In the genomic region with DNA sequence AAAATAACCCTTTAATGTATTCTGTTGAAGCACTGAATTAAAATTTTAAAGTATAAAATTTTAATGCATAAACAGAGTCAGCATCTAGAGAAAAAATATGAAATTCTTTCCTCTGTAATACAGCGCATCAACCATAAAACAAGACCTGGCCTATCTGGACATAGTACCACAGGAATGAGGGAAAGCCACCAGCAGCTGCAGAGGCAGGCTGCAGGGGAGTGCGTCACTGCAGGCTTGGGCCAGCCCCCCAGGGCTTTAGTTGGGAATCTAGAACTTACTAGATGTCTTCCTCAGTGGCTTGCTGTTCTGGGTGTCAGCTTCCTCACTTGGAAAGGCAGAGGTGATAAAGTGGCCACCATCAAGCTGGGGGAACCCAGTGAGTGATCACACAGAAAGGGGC, we compare ENCODE assay signal across 31 mouse cellular contexts.
"Had no signal": no experiment of that assay in that cellular context is flagged by ENCODE, and none has a peak within 500 bp of the region (broad histone marks: within the 10 kb centered on the region; RNA-seq: fewer than 3 reads in every experiment).

No protein-coding gene starts in this region.

- H3K4me3 ChIP-seq: limb, embryonic 10.5 days; limb, embryonic 12.5 days; limb, embryonic 13.5 days; limb, embryonic 15.5 days; liver, embryonic 12.5 days; liver, embryonic 13.5 days; liver, embryonic 15.5 days; lung, embryonic 15.5 days; megakaryocyte, embryonic 14.5 days; midbrain, embryonic 10.5 days; midbrain, embryonic 12.5 days; midbrain, embryonic 13.5 days; midbrain, embryonic 15.5 days; neural tube, embryonic 12.5 days had no signal

- H3K36me3 ChIP-seq: limb, embryonic 10.5 days; limb, embryonic 12.5 days; limb, embryonic 13.5 days; limb, embryonic 15.5 days; liver, embryonic 12.5 days; liver, embryonic 13.5 days; liver, embryonic 15.5 days; lung, embryonic 15.5 days; midbrain, embryonic 10.5 days; midbrain, embryonic 12.5 days; midbrain, embryonic 13.5 days; midbrain, embryonic 15.5 days; neural tube, embryonic 12.5 days had no signal

- ATAC-seq: liver, embryonic 12.5 days; liver, postnatal 0 days; lung, postnatal 0 days; midbrain, embryonic 13.5 days; midbrain, embryonic 15.5 days; midbrain, embryonic 16.5 days had no signal

- H3K9ac ChIP-seq: limb, embryonic 12.5 days; limb, embryonic 13.5 days; limb, embryonic 15.5 days; liver, embryonic 12.5 days; liver, embryonic 13.5 days; liver, embryonic 14.5 days; liver, embryonic 15.5 days; liver, postnatal 0 days; lung, embryonic 14.5 days; lung, embryonic 15.5 days; midbrain, embryonic 12.5 days; midbrain, embryonic 13.5 days; midbrain, embryonic 15.5 days; neural tube, embryonic 12.5 days had no signal

- H3K27ac ChIP-seq: limb, embryonic 10.5 days; limb, embryonic 12.5 days; limb, embryonic 13.5 days; limb, embryonic 15.5 days; liver, embryonic 12.5 days; liver, embryonic 13.5 days; liver, embryonic 14.5 days; liver, embryonic 15.5 days; lung, embryonic 15.5 days; macrophage; midbrain, embryonic 10.5 days; midbrain, embryonic 12.5 days; midbrain, embryonic 13.5 days; midbrain, embryonic 15.5 days; neural tube, embryonic 12.5 days had no signal

- H3K4me1 ChIP-seq: limb, embryonic 10.5 days; limb, embryonic 12.5 days; limb, embryonic 13.5 days; limb, embryonic 15.5 days; liver, embryonic 12.5 days; liver, embryonic 13.5 days; liver, embryonic 15.5 days; megakaryocyte, embryonic 14.5 days; midbrain, embryonic 10.5 days; midbrain, embryonic 12.5 days; midbrain, embryonic 13.5 days; midbrain, embryonic 15.5 days; neural tube, embryonic 12.5 days had no signal

- DNase-seq: left cerebral cortex, postnatal 4 days; liver; liver, embryonic 13.5 days; liver, postnatal 0 days; lung, adult 18-20 months; lung, adult 2 months; lung, embryonic 14.5 days; lung, postnatal 10 days; lung, postnatal 14 days; lung, postnatal 36 days; lung, postnatal 4 days; midbrain, embryonic 14.5 days had no signal

- H3K4me2 ChIP-seq: limb, embryonic 12.5 days; limb, embryonic 13.5 days; limb, embryonic 15.5 days; liver, embryonic 11.5 days; liver, embryonic 12.5 days; liver, embryonic 13.5 days; liver, embryonic 15.5 days; lung, embryonic 14.5 days; lung, embryonic 15.5 days; midbrain, embryonic 11.5 days; midbrain, embryonic 12.5 days; midbrain, embryonic 13.5 days; midbrain, embryonic 15.5 days; neural tube, embryonic 12.5 days had no signal

- H3K9me3 ChIP-seq: limb, embryonic 10.5 days; limb, embryonic 15.5 days; liver, embryonic 12.5 days; liver, embryonic 13.5 days; liver, embryonic 15.5 days; lung, embryonic 15.5 days; midbrain, embryonic 10.5 days; midbrain, embryonic 12.5 days; midbrain, embryonic 13.5 days; midbrain, embryonic 15.5 days had no signal

- H3K27me3 ChIP-seq: limb, embryonic 12.5 days; limb, embryonic 13.5 days; limb, embryonic 15.5 days; liver, embryonic 12.5 days; liver, embryonic 13.5 days; liver, embryonic 15.5 days; lung, embryonic 15.5 days; megakaryocyte, embryonic 14.5 days; midbrain, embryonic 12.5 days; midbrain, embryonic 13.5 days; midbrain, embryonic 15.5 days; neural tube, embryonic 12.5 days had no signal
